Mouse (Mus musculus) frontal cortex, postnatal 25 days (tissue): Measurements from ENCODE around the gene Arid2.

Experiments used
- DNase-seq, 2 experiments: peaks; one replicate each; pipeline ENCODE4 v3.0.0; 2022; ENCODE audit warnings: low spot score in 2 of 2

Gene Arid2

GRCm38 (mm10) chr15:96344591-96345285 lies 57.4 kb downstream of the Arid2 start:
- no peak for DNase-seq

GRCm38 (mm10) chr15:96345312-96345849 lies 58.1 kb downstream of the Arid2 start:
- DNase-seq, result no peak

GRCm38 (mm10) chr15:96351432-96351831 lies 64.1 kb downstream of the Arid2 start:
- DNase-seq, result no peak

- no peak for DNase-seq
Observed at GRCm38 (mm10) chr15:96358871-96359270, 71.6 kb downstream of the Arid2 start.

- no peak for DNase-seq
Observed at GRCm38 (mm10) chr15:96360614-96361013, 73.3 kb downstream of the Arid2 start.

- no peak for DNase-seq
Observed at GRCm38 (mm10) chr15:96365351-96365750, 78.0 kb downstream of the Arid2 start.

- no peak for DNase-seq
Observed at GRCm38 (mm10) chr15:96366176-96366963, 79.1 kb downstream of the Arid2 start.

GRCm38 (mm10) chr15:96371311-96371710 lies 84.0 kb downstream of the Arid2 start:
- no peak for DNase-seq

GRCm38 (mm10) chr15:96372628-96373027 lies 85.3 kb downstream of the Arid2 start:
- DNase-seq, result no peak

GRCm38 (mm10) chr15:96373161-96373560 lies 85.8 kb downstream of the Arid2 start:
- DNase-seq, result no peak

- DNase-seq, result no peak
Observed at GRCm38 (mm10) chr15:96376214-96376613, 88.9 kb downstream of the Arid2 start.

- no peak for DNase-seq
Observed at GRCm38 (mm10) chr15:96377263-96377662, 89.9 kb downstream of the Arid2 start.

- no peak for DNase-seq
Observed at GRCm38 (mm10) chr15:96377701-96378100, 90.4 kb downstream of the Arid2 start.

GRCm38 (mm10) chr15:96382223-96382622 lies 94.9 kb downstream of the Arid2 start:
- DNase-seq, result no peak

GRCm38 (mm10) chr15:96388565-96388964 lies 101.2 kb downstream of the Arid2 start:
- DNase-seq, result no peak

- DNase-seq, result no peak
Observed at GRCm38 (mm10) chr15:96392878-96393277, 105.6 kb downstream of the Arid2 start.

GRCm38 (mm10) chr15:96395071-96395470 lies 107.8 kb downstream of the Arid2 start:
- DNase-seq, result no peak

- no peak for DNase-seq
Observed at GRCm38 (mm10) chr15:96396641-96397344, 109.5 kb downstream of the Arid2 start.

- DNase-seq, result no peak
Observed at GRCm38 (mm10) chr15:96398333-96398732, 111.0 kb downstream of the Arid2 start.

- no peak for DNase-seq
Observed at GRCm38 (mm10) chr15:96405548-96405947, 118.2 kb downstream of the Arid2 start.

- no peak for DNase-seq
Observed at GRCm38 (mm10) chr15:96406253-96406652, 118.9 kb downstream of the Arid2 start.

GRCm38 (mm10) chr15:96407151-96407550 lies 119.8 kb downstream of the Arid2 start:
- no peak for DNase-seq
